Mouse (Mus musculus): ENCODE results near the gene Dkk3.
"Not testable (repeated sequence)": the region's sequence is repeated elsewhere in the genome, so short reads cannot be mapped to it uniquely, and the experiment has no call there.

Gene Dkk3

DNA sequence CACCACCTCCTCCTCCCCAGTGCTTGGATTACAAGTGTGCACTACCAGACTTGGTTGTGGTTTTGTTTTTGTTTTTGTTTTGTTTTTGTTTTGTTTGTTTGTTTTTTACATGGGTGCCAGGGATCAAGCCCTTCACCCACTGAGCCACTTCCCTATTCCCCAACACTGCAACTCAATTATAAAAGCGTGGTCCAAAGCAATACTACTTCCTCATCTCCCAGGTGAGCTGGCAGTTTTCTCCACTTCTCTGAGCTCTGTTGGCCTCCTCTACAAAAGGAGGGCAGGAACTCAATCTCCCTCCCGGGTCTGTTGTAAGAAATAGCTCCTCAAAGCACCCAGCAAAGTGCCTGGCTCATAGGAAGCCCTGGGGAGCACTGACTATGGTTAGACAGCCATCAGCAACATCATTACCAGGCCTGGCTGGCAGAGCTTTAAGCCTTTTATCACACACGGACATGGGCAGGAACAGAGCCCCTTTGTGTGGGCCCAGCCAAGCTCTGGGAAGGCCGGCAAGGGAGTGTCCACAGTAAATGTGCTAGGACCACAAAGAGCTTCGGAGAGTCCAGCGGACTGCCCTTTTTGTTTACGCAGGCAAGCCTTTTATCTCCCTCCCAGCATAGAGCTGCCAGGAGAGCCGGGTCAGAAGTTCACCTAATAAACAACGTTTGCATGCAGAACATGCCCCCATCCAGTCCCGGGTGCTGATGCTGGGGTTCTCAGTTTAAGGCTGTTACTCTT lies 11.3 kb upstream of the Dkk3 start:
- no peak for DNase-seq (ENCODE audit: low spot score in 2 of 2)

- no peak for DNase-seq (ENCODE audit: low spot score in 2 of 2)
Observed at GRCm38 (mm10) chr7:112165593-112165992, 6.7 kb upstream of the Dkk3 start.

- DNase-seq (ENCODE audit: low spot score in 2 of 2) = not testable (repeated sequence)
Observed at GRCm38 (mm10) chr7:112165032-112165431, 6.2 kb upstream of the Dkk3 start.

- DNase-seq (ENCODE audit: low spot score in 2 of 2) = no peak
Observed at GRCm38 (mm10) chr7:112164430-112164829, 5.6 kb upstream of the Dkk3 start.

DNA sequence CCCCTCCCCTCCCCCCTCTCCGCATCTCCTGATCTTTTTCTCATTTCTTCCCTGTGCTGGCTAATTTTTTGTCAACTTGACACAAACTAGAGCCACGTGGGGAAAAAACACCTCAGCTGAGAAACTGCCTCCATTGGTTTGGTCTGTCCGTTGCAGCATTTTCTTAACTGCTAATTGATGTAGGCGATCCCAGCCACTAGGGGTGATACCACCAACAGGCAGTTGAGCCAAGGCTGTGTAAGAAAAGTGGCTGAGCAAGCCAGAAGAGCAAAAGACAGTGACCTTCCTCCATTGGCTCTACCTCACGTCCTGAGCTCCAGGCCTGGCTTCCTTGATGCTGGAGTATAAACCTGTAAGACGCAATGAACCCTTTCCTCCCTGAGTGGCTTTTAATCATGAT lies 978 bp upstream of the Dkk3 start:
- no peak for DNase-seq (ENCODE audit: low spot score in 2 of 2)

DNA sequence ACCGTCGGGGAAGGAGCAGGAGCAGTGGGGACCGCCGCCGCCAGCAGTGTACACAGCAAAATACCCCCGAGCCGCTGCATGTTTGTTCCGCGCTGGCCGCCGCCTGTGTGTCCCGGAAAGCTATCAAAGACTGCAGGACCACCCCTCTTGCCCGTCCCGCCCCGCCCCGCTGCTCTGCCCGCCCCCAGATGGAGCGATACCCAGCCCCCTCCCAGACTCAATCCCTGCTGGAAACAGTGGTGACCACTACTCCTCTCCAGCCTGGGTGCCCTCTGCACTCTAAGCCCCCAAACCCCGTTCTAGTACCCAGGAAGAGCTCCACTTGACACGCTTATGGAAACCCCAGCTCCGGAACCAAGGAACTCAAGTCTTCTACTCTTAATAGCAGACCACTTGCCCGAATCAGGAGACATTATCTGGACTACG lies 528 bp downstream of the Dkk3 start:
- DNase-seq (ENCODE audit: low spot score in 2 of 2) = no peak

GRCm38 (mm10) chr7:112157584-112158315 lies 1.1 kb downstream of the Dkk3 start:
- no peak for DNase-seq (ENCODE audit: low spot score in 2 of 2)

DNA sequence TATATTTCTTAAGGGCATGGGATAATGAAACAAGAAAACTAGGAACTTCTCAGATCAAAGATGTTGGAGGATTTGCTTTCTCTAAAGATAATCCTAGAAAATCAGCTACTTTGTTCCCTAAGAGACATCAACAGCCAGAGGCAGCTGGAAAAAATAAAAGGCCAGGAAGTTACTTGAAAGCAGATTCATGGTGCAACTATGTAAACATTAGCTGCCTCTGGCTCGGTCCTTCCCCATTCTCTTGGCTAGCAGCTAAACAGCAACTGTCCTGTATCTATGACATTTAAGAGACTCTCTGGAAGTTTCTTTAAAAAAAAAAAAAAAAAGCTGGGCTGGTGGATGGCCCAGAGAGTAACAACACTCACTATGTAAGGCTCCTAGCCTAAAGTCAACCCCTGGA lies 3.7 kb downstream of the Dkk3 start:
- DNase-seq (ENCODE audit: low spot score in 2 of 2) = no peak

GRCm38 (mm10) chr7:112154445-112154844 lies 4.4 kb downstream of the Dkk3 start:
- no peak for DNase-seq (ENCODE audit: low spot score in 2 of 2)

DNA sequence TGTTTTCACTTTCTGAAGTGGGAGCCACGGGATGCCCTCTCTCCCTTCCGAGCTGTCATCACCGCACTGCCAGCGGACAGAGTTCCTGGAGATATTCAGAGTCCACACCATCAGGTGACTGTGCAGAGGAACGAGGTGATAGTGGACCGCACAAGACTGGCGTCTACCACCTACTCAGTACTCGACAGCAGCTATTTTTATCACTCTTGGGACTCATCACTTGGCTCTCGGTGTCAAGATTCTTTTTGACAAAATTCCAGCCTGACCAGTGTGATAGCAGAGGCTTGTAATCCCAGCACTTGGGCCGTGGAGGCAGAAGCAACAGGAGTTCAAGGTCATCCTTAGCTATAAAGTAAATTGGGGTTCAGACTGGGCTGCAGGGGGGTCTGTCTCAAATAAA lies 9.7 kb downstream of the Dkk3 start:
- no peak for DNase-seq (ENCODE audit: low spot score in 2 of 2)

GRCm38 (mm10) chr7:112147979-112148378 lies 10.9 kb downstream of the Dkk3 start:
- DNase-seq (ENCODE audit: low spot score in 2 of 2) = no peak

GRCm38 (mm10) chr7:112144646-112145179 lies 14.1 kb downstream of the Dkk3 start:
- no peak for DNase-seq (ENCODE audit: low spot score in 2 of 2)

GRCm38 (mm10) chr7:112143978-112144377 lies 14.9 kb downstream of the Dkk3 start:
- no peak for DNase-seq (ENCODE audit: low spot score in 2 of 2)

- DNase-seq (ENCODE audit: low spot score in 2 of 2) = no peak
Observed at GRCm38 (mm10) chr7:112143090-112143500, 15.8 kb downstream of the Dkk3 start.

DNA sequence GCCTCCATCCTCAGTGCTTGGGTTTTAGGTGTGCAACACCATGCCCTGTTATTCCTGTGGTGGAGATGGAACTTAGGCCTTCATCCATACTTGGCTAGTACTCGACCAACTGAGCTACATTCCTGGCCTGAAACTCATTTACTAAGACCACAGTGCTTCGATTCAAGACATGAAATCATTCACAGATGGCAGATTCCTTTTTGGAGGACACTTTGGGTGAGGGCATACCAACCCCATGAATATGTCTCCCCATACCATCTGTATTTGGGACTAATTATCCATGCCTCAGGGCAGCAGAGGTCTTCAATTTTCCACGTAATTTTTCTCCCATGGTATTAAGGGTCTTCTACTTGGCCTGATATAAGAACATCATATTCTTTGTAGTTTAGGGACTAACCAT lies 16.2 kb downstream of the Dkk3 start:
- no peak for DNase-seq (ENCODE audit: low spot score in 2 of 2)

DNA sequence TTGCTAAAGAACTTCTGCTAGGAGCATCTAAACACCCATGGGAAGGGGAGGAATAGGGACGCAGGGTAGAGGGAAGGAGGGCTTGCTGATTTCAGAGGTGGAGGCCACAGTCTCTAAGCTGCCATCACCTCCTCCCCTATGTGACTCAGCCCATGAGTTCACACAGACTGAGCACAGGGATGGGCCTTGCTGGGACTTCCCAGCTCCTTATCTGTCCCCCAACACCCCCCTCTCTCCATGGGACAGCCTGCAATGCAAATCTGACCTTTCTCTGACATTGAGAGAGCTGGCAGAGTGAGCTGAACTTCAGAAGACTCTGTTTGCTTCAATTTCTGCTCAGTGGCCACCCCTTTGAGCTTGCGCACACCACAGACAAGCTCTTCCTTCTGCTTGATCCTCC lies 18.1 kb downstream of the Dkk3 start:
- no peak for DNase-seq (ENCODE audit: low spot score in 2 of 2)

DNA sequence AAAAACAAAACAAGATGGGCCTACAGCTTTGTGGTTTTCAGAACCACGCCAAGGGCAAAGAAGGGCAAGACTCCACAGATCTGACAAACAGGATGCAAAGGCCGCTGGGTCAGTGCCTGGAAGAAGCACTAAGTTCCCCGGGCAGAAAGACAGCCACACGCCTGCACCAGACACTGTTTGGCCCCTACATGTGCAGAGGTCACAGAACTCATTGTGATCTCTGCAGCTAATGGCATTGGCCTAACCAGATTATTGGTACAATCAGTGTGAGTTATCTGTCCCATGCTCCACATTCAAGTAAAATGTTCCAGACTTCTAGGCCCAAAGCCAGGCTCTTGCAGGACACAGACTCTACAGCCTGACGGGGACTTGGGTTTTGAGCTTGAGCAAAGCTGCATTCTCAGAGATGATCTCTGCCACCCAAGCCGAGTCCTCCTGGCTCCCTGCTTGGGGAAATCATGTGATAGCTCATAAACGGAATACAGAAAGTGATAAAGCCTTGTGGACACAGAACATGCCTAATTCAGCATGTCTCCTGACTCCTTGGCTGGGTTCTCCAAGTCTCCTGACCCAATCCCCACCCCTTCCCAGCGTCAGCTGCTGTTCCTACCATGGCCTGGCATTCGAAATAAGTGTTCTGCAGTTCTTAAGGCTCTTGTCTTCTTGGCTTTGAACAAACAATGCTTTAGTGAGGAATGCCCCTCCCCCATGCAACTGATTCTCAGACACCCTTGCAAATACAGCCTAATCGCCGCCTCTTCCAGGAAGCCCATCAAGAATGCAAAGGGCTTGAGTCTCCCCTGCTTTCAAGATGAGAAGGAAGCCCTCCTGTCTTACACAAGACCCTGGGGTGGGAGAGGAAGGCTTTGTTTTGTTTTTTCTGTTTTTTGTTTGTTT lies 20.1 kb downstream of the Dkk3 start:
- DNase-seq (ENCODE audit: low spot score in 2 of 2) = peak; percentile 37 to 68

DNA sequence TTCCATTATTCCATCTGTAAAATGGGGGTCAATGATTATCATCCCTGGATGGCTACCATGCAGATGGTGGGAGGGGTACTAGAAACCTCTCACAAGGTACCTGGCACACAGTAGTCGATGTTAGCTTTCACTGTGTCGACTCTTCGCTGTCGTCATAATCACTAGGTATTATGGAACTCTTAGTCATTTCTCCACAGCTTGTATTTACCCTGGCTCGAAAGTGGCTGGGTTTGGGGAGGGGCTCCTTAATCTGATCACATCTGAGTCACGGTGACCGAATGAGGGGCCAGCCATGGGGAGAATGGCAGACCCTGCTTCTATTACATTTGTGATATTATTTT lies 20.7 kb downstream of the Dkk3 start:
- no peak for DNase-seq (ENCODE audit: low spot score in 2 of 2)

- no peak for DNase-seq (ENCODE audit: low spot score in 2 of 2)
Observed at GRCm38 (mm10) chr7:112136537-112136936, 22.3 kb downstream of the Dkk3 start.

GRCm38 (mm10) chr7:112135161-112135560 lies 23.7 kb downstream of the Dkk3 start:
- DNase-seq (ENCODE audit: low spot score in 2 of 2) = no peak

GRCm38 (mm10) chr7:112133277-112133676 lies 25.6 kb downstream of the Dkk3 start:
- no peak for DNase-seq (ENCODE audit: low spot score in 2 of 2)

DNA sequence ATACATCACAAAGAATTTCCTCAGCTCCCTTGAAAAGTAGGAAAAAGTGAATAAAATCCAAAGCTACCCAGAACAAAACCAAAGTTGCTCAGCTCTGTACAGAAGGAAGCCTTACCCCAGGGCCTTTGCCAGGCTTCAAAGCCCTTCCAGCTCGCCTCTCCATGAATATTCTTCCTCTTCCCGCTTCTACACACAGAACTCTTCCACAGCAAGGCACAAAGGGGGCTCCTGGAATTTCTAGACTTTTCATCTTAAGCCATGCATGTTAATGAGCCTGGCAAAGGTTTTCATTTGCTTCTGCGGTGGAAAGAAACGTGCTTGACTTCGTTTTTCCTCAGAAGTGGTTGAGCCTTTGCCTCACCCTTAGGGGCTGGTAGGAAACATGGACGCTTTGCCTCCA lies 26.9 kb downstream of the Dkk3 start:
- DNase-seq (ENCODE audit: low spot score in 2 of 2) = no peak

All from urinary bladder, postnatal 36 days (tissue).